Mouse (Mus musculus) C2C12 (cell line): ENCODE data around the gene Sox13.

Experiments
- CTCF ChIP-seq: IDR thresholded peaks from one replicate; pipeline ENCODE4 v1.5.1; 2011; ENCODE audit not compliant: control insufficient read depth, insufficient read depth, insufficient read length
- USF1 ChIP-seq: IDR thresholded peaks from one replicate; pipeline ENCODE4 v1.6.1; 2011; ENCODE audit warnings: low read depth, mild to moderate bottlenecking, control low read depth, moderate library complexity

- TF ChIP-seq USF1 (no peak), CTCF (no peak)
Observed at GRCm38 (mm10) chr1:133366951-133367605, 57.1 kb downstream of the Sox13 start.
